16 mouse cellular contexts compared by ENCODE assay signal in genomic region chr1:62278586-62278985, GRCm38 (mm10).
"Had no signal": no experiment of that assay in that cellular context is flagged by ENCODE, and none has a peak within 500 bp of the region (broad histone marks: within the 10 kb centered on the region; RNA-seq: fewer than 3 reads in every experiment).

No protein-coding gene starts in this region.

- H3K9me3 ChIP-seq: neural tube, embryonic 13.5 days; neural tube, embryonic 15.5 days; stomach, embryonic 15.5 days had no signal

- H3K4me2 ChIP-seq: neural tube, embryonic 13.5 days; neural tube, embryonic 15.5 days; stomach, embryonic 15.5 days had no signal

- H3K4me3 ChIP-seq: neural tube, embryonic 13.5 days; neural tube, embryonic 15.5 days; stomach, embryonic 15.5 days had no signal

- DNase-seq: retina, postnatal 1 day; right cerebral cortex, adult 18-20 months; right cerebral cortex, postnatal 14 days; right cerebral cortex, postnatal 25 days; right cerebral cortex, postnatal 4 days; spleen, adult 18-20 months; thymus, adult 18-20 months; thymus, adult 2 months; thymus, postnatal 14 days; thymus, postnatal 25 days; thymus, postnatal 36 days; thymus, postnatal 4 days had no signal

- H3K36me3 ChIP-seq: neural tube, embryonic 13.5 days; neural tube, embryonic 15.5 days; stomach, embryonic 15.5 days had no signal

- H3K4me1 ChIP-seq: neural tube, embryonic 13.5 days; neural tube, embryonic 15.5 days; stomach, embryonic 15.5 days had no signal

- H3K9ac ChIP-seq: neural tube, embryonic 13.5 days; neural tube, embryonic 15.5 days; stomach, embryonic 15.5 days had no signal

- H3K27ac ChIP-seq: neural tube, embryonic 13.5 days; neural tube, embryonic 15.5 days; stomach, embryonic 15.5 days; stomach, postnatal 0 days had no signal

- H3K27me3 ChIP-seq: neural tube, embryonic 13.5 days; neural tube, embryonic 15.5 days; stomach, embryonic 15.5 days had no signal
